Mouse (Mus musculus): ENCODE measurements at regions not wholly inside any gene's neighbourhood (a gene's known extent, or its start where the extent isn't known, plus 50 kb on each side); places are given as distances from the start of the nearest gene placed in this dataset.

DNA sequence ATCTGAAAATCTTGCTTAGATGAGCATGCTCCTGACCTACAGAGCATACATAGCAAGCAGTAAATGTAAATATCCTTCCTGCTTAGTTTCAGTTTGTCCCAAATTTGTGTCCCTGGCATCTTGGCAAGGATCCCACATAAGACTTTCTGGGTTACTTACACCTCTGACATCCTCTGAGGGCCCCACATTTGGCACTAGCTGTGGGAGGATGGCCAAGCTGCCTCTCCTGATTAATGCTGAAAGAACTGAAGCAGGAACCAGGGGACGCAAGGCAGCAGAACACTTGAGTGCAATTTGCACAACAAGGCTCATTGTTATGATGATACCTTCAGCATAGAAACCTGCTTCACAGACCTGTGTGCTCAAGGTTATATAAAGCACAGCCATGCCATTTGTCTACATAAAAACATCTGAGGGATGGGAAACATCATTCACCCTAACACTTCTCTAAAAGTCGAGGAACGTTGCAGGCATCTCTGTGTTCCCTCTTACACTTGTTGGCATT is 441.7 kb downstream of the Adam3 start:
- peak in 1 of 2 experiments; percentile 4 for DNase-seq

DNA sequence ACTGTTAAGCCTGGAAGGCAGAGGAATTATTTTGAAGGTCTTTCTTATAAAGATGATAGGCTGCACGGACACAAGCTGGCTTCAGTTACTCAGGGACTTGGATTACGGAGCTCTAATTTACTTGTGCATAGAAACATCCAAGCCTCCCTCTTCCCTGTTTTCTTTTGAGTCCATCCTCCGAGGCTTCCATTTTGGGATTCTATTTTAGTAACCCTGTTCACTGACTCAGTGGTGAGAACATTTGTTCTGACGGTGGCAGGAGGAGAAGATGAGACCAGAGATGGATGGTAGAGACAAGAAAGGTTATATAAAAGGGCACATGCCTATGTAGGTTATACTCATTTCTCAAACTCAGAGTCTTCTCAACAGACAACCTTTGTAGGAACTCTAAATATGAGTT is 445.4 kb downstream of the Adam3 start:
- no peak for DNase-seq

DNA sequence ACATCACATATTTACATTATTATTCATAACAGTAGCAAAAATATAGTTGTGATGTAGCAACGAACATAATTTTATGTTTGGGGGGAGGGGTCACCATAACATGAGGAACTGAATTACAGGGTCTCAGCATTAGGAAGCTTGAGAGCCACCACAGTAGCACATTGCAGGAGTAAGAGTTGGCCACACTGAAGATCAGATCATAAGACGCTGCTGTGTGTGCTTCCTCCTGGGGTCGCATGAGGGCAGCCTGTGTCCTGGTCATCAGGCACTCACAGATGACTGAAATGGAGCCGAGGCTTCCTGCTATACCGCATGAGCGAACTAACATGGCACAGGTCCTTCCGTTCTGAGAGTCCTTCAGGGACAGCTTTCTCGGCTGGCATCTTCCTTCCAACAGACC is 447.3 kb downstream of the Adam3 start:
- peak; percentile 8 to 28 for DNase-seq

DNA sequence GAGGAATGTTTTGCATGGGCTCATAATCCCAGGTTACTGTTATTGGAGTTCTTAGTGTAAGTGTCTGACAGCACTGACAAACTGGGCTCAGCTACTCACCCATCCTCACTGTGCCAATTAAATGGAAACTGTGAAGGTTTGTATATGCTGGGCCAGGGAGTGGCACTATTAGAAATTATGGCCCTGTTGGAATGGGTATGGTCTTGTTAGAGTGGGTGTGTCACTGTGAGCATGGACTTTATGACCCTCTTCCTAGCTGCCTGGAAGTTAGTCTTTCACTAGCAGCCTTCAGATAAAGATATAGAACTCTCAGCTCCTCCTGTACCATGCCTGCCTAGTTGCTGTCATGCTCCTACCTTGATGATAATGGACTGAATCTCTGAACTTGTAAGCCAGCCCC is 464.3 kb downstream of the Adam3 start:
- DNase-seq: no peak

DNA sequence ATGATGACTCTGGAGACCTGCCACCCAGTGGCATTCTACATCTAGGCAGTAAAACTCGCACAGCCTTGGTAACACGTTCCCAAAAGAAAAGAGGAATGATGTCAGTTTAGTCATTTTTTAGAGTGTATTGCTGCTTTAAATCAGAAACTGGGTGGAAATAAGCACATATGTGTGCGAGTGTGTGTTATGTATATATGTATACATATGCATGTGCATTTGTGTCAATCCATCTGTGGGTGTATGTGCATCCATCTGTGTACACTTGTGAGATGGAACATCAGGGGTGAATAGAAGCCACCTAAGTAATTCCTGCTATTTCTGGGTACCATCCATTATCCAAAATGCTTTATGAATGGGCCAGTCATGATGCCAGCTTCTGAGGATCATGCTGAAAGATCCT is 467.0 kb downstream of the Adam3 start:
- no peak for DNase-seq

DNA sequence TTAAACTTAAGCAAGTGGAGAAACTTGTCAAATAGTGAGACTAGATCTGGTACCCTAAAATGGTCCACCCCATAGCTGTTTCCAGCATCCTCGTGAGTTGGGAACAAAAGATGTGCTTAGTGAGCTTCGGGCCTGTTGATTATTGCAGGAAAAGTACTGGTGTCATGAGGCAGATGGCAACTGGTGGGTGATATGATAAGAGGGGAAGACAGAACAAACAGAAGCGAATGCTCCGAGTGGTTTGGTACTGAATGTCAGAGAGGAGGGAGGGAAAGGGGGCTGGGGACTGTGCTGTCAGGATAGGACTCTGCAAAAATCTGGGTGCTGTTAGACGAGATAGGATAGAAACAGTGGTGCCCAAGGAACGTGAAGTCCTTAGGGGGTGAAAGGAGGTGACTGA is 483.4 kb downstream of the Adam3 start:
- DNase-seq: no peak

DNA sequence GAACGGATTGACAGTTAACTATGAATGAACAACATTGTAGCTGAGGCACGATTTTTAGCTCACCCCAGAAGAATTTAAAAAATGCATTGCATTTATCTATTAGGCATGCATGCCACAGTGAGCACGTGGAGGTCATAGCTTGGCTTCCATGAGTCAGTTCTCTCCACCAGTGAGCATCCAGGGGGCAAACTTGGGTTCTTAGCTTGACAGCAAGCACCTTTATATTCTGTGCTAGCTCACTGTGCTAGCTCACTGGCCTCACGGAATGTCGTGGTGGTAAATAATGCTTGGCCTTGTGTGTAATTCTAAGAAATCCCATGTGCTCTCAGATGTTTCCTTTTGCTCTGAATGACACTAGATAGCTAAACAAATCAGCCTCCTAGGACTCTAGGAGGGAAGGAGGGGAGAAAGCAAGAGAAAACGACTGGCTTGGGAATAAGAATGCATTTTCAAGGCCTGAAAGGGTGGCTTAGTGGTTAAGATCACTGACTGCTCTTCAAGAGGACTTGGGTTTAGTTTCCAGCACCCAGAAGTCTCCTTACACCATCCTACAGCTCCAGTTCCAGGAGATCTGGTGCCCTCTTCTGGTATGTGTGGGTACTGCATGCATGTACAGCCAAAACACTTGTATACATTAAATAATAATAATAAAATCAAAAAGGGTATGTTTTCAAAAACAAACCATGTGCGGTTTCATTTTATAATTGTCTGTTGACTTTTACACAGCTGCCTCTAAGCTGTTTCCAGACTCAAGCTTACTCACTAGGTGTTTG is 485.3 kb downstream of the Adam3 start:
- peak in 1 of 2 experiments; percentile 6 for DNase-seq

DNA sequence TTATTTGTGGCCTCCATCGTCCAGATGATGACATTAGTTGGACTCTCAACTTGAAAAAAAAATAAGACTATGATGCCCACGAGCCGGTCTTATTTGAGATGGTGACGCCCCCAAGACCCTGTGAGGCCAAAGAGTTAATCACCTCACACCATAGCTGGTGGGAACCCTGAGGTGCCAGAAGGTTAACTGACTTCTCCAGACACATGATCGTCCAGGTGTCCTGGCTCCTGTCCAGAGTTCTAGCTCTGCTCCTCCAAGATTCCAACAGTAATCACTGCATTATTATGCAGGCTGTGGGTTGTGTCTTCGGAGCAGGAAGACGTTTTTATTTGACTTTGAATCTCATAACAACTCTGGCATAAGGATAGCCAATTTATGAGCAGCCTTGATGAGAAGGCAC is 490.7 kb downstream of the Adam3 start:
- no peak for DNase-seq

DNA sequence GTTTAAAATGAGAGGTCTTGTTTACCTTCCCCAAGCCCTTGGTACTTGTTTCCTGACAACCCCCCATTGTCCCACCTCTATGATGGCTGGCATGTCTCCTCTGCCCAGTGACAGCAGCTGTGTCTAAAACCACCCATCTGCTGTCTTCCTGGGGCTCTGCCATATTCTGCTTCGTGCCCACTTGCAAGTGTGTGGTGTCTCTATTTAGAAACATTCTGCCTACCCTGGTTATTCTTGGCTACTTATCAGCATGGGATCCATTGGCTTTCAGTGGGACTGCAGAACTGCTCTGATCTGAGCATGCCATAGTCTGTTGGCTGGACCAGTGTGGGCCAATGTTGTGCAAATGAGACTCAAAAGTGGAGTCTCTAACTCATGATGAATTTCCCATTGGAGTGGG is 497.5 kb downstream of the Adam3 start:
- DNase-seq: no peak

DNA sequence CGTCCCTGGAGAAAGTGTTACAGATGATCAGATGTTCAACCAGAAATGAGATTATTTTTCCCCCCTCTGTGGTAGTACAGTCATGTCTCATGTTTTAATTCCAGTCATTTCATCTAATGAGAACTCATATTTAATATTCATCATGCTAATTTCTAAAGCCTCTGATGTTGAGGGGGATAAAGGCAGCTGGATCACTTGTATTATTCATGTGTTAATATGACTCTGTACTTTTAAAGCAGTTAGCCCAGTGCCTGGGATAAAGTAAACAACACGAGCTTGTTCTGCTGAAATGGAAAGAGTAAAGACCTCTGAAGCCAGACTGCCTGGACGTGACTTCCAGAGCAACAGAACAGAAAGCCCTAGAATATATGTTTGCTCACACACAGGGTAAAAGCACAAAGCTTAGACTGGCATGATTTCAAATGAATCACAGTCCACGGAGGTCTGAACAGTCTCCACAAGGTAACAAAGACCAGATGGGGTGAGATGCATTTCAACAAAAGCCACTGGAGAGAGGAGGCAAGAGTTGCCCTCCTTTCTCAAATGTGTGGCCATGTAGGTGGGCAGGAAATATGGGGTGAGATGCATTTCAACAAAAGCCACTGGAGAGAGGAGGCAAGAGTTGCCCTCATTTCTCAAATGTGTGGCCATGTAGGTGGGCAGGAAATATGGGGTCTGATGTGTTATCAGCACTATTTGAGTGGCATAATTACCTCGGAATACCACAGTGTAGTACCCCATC is 498.1 kb downstream of the Adam3 start:
- DNase-seq: no peak

DNA sequence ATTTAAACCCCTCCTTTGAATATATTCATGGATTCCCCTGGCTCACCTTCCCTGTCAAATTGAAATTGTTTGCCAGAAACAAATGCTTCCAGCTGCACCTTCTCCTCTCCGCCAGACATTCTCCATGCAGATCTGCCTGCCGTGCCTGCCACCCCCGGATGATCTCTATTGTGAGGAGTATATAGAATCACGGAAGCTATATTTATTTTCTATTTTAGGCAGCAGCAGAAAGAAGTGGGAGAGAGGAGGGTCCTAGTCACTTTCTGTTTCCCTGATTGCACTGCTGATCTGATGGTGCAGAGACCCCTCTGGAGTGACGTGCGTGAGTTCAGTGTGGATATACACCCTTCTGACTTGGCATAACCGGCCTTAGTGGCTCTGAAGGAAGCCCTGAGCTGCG is 505.4 kb downstream of the Adam3 start:
- no peak for DNase-seq

DNA sequence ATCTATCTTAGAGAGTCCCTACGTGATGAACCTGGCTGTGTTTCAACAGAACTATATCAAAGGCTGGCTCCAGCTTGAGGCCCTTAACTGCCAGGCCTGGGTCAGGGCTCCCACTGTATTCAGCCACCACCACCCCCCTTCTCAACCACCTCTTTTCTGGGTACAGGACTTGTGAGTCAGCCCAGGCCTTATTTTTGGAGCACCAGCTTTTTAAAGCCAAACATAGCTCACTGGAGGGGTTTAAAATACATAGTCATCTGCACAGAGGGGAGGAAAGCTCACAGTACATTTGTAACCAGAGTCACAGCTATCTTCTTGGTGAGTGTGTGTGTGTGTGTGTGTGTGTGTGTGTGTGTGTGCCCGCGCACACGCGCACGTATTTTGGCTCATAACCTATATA is 509.0 kb downstream of the Adam3 start:
- no peak for DNase-seq

DNA sequence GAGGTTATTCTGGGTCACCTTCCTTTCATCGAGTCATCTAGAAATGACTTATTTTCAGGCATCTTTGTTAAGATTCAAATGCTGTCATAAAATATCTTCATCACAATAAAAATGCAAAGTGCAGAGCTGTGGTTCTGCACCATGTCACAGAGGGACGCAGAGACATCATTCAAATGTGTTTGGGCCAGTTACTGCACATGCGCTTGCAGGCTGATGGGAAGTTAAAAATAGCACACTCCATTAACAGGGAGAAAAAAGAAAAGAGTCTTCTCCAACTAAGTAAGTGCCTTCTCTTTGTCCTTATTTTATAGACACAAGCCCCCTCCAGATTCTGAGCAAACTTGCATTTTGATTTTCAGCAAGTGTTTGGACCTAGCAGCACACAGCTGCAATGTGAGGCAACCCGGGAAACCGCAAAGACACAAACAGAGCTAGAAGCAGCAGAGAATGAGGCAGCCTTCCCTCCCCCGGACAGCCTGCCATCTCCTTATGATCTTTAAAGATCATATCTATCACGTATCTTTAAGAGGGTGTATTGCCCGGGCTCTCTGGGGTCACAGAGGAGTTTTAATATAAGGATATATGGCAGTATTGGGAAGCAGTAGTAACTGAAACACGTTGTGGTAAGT is 510.0 kb downstream of the Adam3 start:
- no peak for DNase-seq

DNA sequence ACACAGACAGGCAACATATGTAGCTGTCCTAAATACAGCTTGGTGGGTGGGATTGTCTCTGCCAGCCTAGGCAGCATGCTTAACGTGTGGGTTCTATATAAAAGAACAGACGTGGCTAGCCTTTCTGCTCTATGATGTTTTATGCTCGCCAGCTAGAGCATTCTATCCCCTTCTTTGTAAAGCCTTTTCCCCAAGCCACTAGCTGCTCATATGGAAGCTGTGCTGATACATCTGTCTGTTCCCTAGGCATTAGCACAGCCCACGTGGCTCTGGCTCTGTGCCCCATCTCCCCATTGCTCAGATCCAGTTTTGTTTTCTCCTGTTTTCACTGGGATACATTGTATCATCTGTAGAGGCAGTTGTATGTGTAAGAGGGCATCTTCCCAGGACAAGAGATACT is 511.3 kb downstream of the Adam3 start:
- DNase-seq: no peak

DNA sequence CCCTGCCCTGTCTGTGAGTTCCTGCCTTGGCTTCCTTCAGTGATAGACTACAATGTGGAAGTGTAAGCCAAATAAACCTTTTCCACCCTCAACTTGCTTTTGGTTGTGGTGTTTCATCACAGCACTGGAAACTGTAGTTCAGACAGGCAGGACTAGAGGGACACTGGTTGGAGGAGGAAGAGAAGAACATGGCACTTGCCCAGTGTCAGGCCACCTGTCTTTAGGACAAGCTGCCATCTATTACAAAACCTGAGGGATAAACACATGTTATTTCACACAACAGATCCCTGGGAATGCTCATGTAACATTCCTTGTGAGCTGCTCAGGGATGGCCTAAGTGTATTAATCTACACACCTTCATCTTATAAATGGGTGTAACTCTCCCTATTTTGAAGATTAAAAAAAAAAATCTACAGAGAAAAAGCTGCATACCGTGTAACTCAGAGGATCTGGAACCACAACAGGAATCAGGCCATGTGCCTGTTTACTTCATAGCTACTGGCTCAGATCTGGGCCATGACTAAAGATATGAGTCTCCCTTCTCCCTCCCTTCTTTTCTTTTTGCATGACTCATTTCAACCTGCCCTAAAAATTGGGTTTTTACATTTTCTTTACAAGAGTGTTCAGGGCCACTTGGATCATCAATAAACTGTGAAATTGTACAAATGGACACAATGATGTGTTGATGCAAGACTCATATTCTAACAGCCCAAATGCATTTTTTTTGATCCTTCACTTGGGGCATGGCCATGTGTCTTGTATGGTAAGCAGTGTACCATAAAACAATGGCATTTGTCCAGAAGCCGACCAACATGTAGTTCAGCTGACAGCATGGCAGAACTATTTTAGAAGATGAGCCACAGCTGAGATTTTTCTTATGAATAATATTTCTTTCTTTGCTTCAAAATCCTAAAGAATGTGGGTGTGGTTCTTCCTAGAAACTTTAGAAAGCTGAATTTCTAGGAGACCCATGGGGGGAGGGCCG is 513.1 kb downstream of the Adam3 start:
- DNase-seq: no peak

DNA sequence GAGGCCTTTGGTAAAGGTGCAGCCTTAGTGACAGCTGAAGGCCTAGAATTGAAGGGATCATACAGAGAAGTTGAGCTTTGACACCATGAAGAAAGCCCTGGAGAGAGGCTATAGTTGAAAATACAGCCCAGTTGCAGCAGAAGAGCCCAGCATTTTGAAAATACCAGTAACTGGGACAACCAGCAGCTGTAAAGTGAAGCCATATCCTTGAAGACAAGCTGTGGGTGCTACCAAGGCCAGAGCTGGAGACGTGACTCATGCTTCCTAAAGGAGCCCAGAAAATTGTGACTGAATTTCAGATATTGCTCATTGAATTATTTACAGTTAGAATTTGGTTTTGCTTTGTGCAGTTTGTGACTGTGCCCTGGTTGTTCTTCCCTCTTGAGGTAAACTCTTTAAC is 514.6 kb downstream of the Adam3 start:
- no peak for DNase-seq

All from kidney, postnatal 4 days (tissue).